Mouse (Mus musculus) liver, adult 2 months (tissue): ENCODE data around the gene Fam53a.

Experiments
- CTCF ChIP-seq: fragments of 200-500 bp; IDR thresholded peaks from 2 replicates; pipeline ENCODE4 v1.5.1; 2011; ENCODE audit warnings: low read depth, low read length, control low read depth
- POLR2A ChIP-seq: fragments of 200-500 bp; IDR thresholded peaks from 2 replicates; pipeline ENCODE4 v1.6.1; 2011; ENCODE audit warnings: low read length, control low read depth; ENCODE audit not compliant: insufficient read depth; ENCODE audit errors: extremely low read depth

GRCm38 (mm10) chr5:33627968-33628367, 1.5 kb downstream of the Fam53a start:
- no peak for TF ChIP-seq CTCF
- TF ChIP-seq POLR2A = no peak
